Mouse (Mus musculus): ENCODE data around the gene Ubr4.

GRCm38 (mm10) chr4:139481400-139481799 lies 129.0 kb downstream of the Ubr4 start:
- TF ChIP-seq CTCF (IDR thresholded peaks at IDR 0.05) (no peak), POLR2A (IDR thresholded peaks at IDR 0.05; ENCODE audit: insufficient read depth, low read depth, low read length) (no peak), EP300 (IDR thresholded peaks at IDR 0.05; ENCODE audit: insufficient read depth, low read depth, low read length) (no peak)
